Mouse (Mus musculus) midbrain, embryonic 14.5 days (tissue): ENCODE data around the gene Zfp764. TPM values are rescaled to one million over a fixed set of nuclear protein-coding genes. Genes with fewer than 3 reads are reported as not detected.
A peak's percentile ranks its signal among the peaks of the same experiment; 100 is the strongest.
"Not testable (repeated sequence)": the region's sequence is repeated elsewhere in the genome, so short reads cannot be mapped to it uniquely, and the experiment has no call there.

ENCODE experiments used
- ATAC-seq: fragments of 200-750 bp; cut with Nextera tagmentation; 2 replicates; pipeline ENCODE4 v1.8.0; 2017; ENCODE audit warnings: moderate number of reproducible peaks, moderate library complexity; ENCODE audit not compliant: low FRiP score, low TSS enrichment
- DNase-seq: peaks from one replicate; pipeline ENCODE4 v3.0.0-alpha.2; 2015
- H3K27ac ChIP-seq: fragments of 300-500 bp; sonication (generic); replicated peaks from 2 replicates; pipeline ENCODE4 v1.5.1; 2014; ENCODE audit warnings: mild to moderate bottlenecking, low read depth, low read length, moderate library complexity
- H3K27me3 ChIP-seq: fragments of 300-500 bp; sonication (generic); 2 replicates; pipeline ENCODE4 v1.6.1; 2014; ENCODE audit warnings: low read length, control low read depth, mixed read lengths; ENCODE audit not compliant: control insufficient read depth, insufficient read depth
- H3K36me3 ChIP-seq: fragments of 300-500 bp; sonication (generic); 2 replicates; pipeline ENCODE4 v1.6.1; 2014; ENCODE audit warnings: low read length, control low read depth; ENCODE audit not compliant: control insufficient read depth, insufficient read depth
- H3K4me1 ChIP-seq: fragments of 300-500 bp; sonication (generic); 2 replicates; pipeline ENCODE4 v1.6.1; 2014; ENCODE audit warnings: mild to moderate bottlenecking, antibody characterized with exemption, low read length, control low read depth; ENCODE audit not compliant: control insufficient read depth, insufficient read depth
- H3K4me2 ChIP-seq: fragments of 300-500 bp; sonication (generic); 2 replicates; pipeline ENCODE4 v1.6.1; 2014; ENCODE audit warnings: mild to moderate bottlenecking, low read length, moderate library complexity
- H3K4me3 ChIP-seq: fragments of 300-500 bp; sonication (generic); replicated peaks from 2 replicates; pipeline ENCODE4 v1.5.1; 2014; ENCODE audit warnings: low read depth, low read length
- H3K9ac ChIP-seq: fragments of 300-500 bp; sonication (generic); replicated peaks from 2 replicates; pipeline ENCODE4 v1.6.1; 2014; ENCODE audit warnings: mild to moderate bottlenecking, low read length, moderate library complexity
- H3K9me3 ChIP-seq: fragments of 300-500 bp; sonication (generic); 2 replicates; pipeline ENCODE4 v1.6.1; 2016; ENCODE audit warnings: low read length, control low read depth, mixed read lengths; ENCODE audit not compliant: control insufficient read depth
- WGBS: fragments of 180-500 bp; shearing (Covaris S2); extraction: QIAGEN DNeasy Blood & Tissue Kit; methylation state at CpG from one replicate; pipeline ENCODE4 v1.1.7; 2014; 5-methylcytosine and 5-hydroxymethylcytosine counted together
- polyA plus RNA-seq: library from polyadenylated mRNA; unstranded; fragments of >200 nt; fragmentation: Nextera tagmentation; extraction: Ambion mirVana; gene quantifications from 2 replicates; pipeline ENCODE4 v1.2.1, GENCODE M21; 2014

Zfp764 gene
- polyA plus RNA-seq, 1 experiment from 2014 or later = 5.7 TPM

DNA sequence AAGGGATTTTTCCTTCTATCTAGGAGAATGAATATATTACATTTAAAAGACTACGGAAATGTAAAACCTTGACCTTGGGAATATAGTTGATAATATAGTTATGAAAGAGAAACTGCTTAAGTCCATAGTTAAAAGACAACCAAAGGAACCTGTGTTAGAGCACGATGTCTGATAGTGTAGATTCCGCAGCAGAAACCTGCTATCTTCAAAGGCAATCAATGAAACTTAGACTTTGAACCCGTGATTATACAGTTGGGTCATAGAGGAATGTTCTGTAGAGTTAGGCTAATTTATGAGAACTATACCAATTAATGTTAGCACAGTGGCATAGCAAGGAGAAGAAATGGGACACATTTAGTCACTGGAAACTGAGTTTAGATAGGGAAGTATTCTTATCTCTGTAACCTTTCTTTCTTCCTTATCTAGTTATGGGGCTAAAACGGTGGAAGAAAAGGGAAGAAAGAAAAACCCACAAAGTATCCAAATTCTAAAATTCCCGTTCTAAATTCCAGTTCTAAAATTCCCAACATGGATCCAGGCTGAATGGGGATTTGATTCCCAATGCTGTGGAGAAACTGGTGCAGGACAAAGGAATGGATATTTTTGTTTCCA, 28.2 kb downstream of the Zfp764 start:
- H3K27me3 ChIP-seq = no peaks in the 10 kb centered on the region
- ATAC-seq = no peak
- no peaks in the 10 kb centered on the region for H3K4me1 ChIP-seq
- H3K27ac ChIP-seq = no peak overlapping the region
- 80% methylated on average over 6 of the region's 6 CpGs for WGBS
- DNase-seq = no peak
- H3K9me3 ChIP-seq = no peaks in the 10 kb centered on the region
- no peak overlapping the region for H3K4me2 ChIP-seq
- peaks cover 3% of the 10 kb centered on the region; the same call in 1 of the 2 replicates for H3K36me3 ChIP-seq
- H3K4me3 ChIP-seq = no peak overlapping the region
- no peak overlapping the region for H3K9ac ChIP-seq

DNA sequence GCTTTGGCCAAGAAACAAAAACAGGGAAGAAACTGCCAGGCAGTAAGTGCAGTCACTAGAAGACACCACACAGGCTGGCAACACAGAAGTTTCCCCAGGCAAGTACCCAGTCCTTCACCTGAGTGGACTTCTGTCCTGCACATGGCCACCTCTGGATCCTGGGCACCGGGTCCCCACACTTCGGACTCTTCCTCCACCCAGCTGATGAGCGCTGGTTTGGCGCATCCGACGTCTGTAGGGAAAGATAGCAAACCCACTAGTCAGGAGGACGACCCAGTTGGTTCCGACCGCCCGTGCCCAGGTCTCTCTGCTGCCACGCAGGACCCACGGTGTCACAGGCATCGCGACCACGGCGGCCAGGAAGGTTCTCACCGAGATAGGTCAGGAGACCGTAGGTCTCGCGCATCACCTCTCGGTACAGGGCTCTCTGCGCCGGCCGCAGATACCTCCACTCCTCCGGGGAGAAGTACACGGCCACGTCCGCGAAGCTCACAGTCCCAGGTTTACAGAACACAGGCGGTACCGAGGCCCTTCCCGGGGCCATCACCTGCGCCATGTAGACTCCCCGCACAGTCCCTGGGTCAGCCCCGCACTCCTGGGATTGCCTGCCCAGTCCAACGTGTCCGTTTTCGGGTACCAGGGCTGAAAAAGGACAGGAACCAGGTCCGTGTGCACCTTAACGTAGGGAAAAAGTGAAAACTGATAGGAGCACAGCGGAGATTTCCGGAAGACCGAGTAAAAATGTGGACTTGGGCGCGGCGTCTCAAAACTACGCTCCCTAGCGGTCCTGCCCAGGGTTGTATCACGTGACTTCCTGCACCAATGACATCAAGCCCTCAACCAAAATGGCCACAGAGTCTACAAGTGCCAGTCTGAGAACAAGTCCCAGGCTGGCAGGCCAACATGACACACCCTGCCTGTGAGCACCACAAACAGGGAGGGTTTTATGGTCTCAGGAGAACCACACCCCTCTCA, 31.1 kb downstream of the Zfp764 start, which contains the start of gene Zfp747:
Gene Zfp747 (minus strand): TSS at position 780 of the 975 bp plus-strand sequence.
- peak; percentile 95 for DNase-seq
- not testable (repeated sequence) for H3K9me3 ChIP-seq, H3K4me1 ChIP-seq, H3K36me3 ChIP-seq, H3K27me3 ChIP-seq
- 3% methylated on average over 49 of the region's 49 CpGs for WGBS
- H3K27ac ChIP-seq = peak within 1 kb of the TSS; percentile 65; the same call in 1 of the 2 replicates
- peak within 1 kb of the TSS; percentile 68 for H3K4me2 ChIP-seq
- H3K4me3 ChIP-seq = peak within 1 kb of the TSS; percentile 65
- peak; percentile 92 for ATAC-seq
- peak within 1 kb of the TSS; percentile 73 for H3K9ac ChIP-seq

DNA sequence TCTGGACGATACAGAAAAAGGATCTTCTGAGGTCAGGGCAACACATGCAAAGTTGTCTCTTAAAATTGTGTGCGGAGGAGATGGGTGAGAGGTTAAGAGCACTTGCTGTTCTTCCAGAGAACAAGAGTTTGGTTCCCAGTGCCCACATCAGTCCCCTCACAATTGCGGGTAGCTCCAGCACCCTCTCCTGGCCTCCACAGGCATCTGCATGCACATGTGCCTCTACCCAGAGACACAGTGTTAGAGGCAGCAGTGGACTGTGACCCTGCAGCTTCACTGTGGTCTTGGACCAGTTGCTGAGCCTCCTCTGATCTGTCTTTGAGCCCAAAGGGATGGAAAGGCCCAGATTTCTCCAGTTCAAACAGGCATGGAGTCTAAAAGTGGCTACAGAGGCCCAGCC, 34.8 kb downstream of the Zfp764 start:
- not testable (repeated sequence) for H3K9me3 ChIP-seq, H3K27ac ChIP-seq, DNase-seq, H3K36me3 ChIP-seq, ATAC-seq, H3K4me1 ChIP-seq, H3K27me3 ChIP-seq, H3K4me2 ChIP-seq, H3K9ac ChIP-seq, H3K4me3 ChIP-seq
- 85% methylated on average over 3 of the region's 3 CpGs for WGBS

DNA sequence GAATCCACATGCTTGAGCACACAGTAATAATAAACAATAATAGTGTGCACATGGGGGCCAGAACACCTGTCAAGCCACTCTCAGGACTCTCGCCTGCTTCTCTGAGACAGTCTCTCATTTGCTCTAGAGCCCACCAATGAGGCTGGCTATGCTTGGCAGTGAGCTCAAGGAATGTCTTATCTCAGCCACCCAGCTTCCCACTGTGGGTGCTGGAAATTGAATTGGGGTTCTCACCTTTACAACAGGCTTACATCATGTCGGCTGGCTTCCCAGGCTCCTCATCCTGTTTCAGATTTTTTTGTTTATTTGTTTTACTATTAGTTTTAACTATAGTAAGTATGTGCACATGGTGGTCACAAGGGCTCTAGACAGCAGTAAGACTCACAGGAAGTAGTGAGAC, 35.4 kb downstream of the Zfp764 start:
- H3K27me3 ChIP-seq = no peaks in the 10 kb centered on the region
- no peaks in the 10 kb centered on the region for H3K4me1 ChIP-seq
- no peak overlapping the region for H3K9ac ChIP-seq
- H3K4me3 ChIP-seq = no peak overlapping the region
- WGBS = 83% methylated on average over 2 of the region's 2 CpGs
- ATAC-seq = no peak
- no peak for DNase-seq
- H3K9me3 ChIP-seq = no peaks in the 10 kb centered on the region
- H3K27ac ChIP-seq = no peak overlapping the region
- no peak overlapping the region for H3K4me2 ChIP-seq
- no peaks in the 10 kb centered on the region for H3K36me3 ChIP-seq

DNA sequence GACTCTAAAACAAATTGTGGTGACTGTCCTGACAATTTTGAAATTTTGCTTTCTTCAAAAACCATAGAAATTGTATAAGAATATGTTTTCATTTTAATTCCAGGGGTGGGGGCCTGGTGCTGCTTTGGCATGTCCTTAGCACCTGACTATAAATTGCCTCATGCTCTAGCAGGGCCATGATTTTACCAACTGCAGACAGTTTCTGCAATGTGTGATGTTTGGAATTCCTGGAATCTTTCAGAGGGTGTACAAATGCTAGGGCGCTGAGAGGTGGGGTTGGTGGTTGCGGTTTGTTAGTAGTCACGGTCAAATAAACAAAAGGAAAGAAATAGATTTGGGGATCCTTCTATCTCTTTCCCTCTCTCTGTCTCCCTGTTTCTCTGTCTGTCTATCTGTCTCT, 40.4 kb downstream of the Zfp764 start:
- WGBS = 92% methylated on average over 3 of the region's 3 CpGs
- H3K9me3 ChIP-seq = no peaks in the 10 kb centered on the region
- no peak overlapping the region for H3K9ac ChIP-seq
- H3K27ac ChIP-seq = no peak overlapping the region
- H3K27me3 ChIP-seq = no peaks in the 10 kb centered on the region
- peaks cover 10% of the 10 kb centered on the region; the same call in 1 of the 2 replicates for H3K4me1 ChIP-seq
- no peak for DNase-seq
- no peak overlapping the region for H3K4me2 ChIP-seq
- no peak for ATAC-seq
- H3K36me3 ChIP-seq = no peaks in the 10 kb centered on the region
- no peak overlapping the region for H3K4me3 ChIP-seq

DNA sequence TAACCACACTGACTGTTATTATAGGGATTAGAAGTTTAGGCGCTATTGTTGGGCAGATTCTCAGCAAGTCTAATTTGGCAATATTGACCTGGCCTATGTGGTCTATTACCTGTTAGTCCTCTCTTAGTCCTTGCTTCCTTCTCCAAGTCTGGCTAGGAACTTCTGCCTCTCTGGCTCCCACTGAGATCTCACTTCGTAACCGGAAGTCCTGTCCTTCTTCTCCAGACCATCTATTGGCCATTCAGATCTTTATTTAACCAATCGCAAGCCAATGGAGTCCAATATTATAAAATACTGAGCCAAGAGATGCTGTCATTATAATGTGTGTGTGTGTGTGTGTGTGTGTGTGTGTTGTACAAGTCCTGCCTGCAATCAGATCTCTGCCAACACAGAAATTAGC, 42.5 kb downstream of the Zfp764 start:
- Histone ChIP-seq H3K36me3 (no peaks in the 10 kb centered on the region), H3K27ac (peak overlapping the region; percentile 45; the same call in 1 of the 2 replicates), H3K4me2 (peak overlapping the region; percentile 60), H3K9ac (0 out of 2 replicates have a peak overlapping the region, but pooled peaks have one; percentile 52), H3K27me3 (no peaks in the 10 kb centered on the region; the same call in 1 of the 2 replicates), H3K9me3 (no peaks in the 10 kb centered on the region), H3K4me1 (peaks cover 10% of the 10 kb centered on the region; the same call in 1 of the 2 replicates), H3K4me3 (peak overlapping the region; percentile 31)
- WGBS = 47% methylated on average over 4 of the region's 4 CpGs
- DNase-seq = peak; percentile 39
- no peak for ATAC-seq

DNA sequence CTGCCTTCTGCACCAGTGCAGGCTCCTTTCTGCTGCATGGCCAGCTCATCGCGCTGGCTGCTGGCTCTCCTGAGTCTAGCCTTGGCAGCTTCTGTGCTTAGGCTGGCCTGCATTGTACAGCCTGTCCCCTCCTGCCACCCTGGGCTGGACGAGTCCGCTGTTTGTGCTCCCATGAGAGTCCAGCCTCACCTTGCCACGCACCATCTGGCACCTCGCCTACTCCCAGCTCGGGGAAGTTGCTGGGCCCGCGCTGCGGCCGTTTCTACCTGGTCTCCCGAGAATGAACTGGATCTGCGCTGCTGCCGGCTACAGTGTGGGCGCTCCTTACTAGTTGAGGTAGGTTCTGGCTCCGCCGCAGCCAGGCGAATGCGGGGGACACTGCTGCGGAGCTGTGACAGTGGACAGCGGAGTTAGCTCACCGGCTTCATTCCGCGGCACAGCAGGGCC, 43.1 kb downstream of the Zfp764 start:
- no peaks in the 10 kb centered on the region for H3K36me3 ChIP-seq
- ATAC-seq = no peak
- H3K27ac ChIP-seq = peak overlapping the region; percentile 45; the same call in 1 of the 2 replicates
- peak; percentile 56 for DNase-seq
- 1% methylated on average over 24 of the region's 24 CpGs for WGBS
- peak overlapping the region; percentile 31 for H3K4me3 ChIP-seq
- H3K9ac ChIP-seq = peak overlapping the region; percentile 52
- H3K4me2 ChIP-seq = peak overlapping the region; percentile 60
- peaks cover 10% of the 10 kb centered on the region; the same call in 1 of the 2 replicates for H3K4me1 ChIP-seq
- no peaks in the 10 kb centered on the region; the same call in 1 of the 2 replicates for H3K27me3 ChIP-seq
- H3K9me3 ChIP-seq = no peaks in the 10 kb centered on the region

DNA sequence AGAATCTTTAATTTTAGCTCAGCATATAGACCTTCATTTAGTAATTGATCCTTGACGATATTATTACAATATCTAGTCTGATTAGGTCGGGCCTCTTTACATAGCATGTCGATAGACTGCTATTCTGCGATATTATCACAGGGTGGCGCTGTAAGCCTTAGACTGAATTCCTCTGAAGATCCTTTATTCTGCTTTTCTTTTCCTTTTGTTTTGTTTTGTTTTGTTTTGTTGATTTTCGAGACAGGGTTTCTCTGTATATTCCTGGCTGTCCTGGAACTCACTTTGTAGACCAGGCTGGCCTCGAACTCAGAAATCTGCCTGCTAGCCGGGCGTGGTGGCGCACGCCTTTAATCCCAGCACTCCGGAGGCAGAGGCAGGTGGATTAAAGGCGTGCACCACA, 44.2 kb downstream of the Zfp764 start:
- H3K4me3 ChIP-seq, H3K4me1 ChIP-seq, H3K9ac ChIP-seq, ATAC-seq, H3K36me3 ChIP-seq, H3K9me3 ChIP-seq, H3K27ac ChIP-seq, H3K27me3 ChIP-seq: not testable (repeated sequence)
- WGBS = 15% methylated on average over 13 of the region's 13 CpGs
- peak; percentile 83 for DNase-seq
- H3K4me2 ChIP-seq = peak overlapping the region; percentile 17; the same call in 1 of the 2 replicates
